Mouse (Mus musculus) thymus, adult 18-20 months (tissue): Measurements from ENCODE around the gene Celf6.

ENCODE experiments used
- DNase-seq, 2 experiments: peaks; one replicate each; pipeline ENCODE4 v3.0.0; 2022; ENCODE audit warnings: mixed read lengths in 2 of 2

The Celf6 gene

DNA sequence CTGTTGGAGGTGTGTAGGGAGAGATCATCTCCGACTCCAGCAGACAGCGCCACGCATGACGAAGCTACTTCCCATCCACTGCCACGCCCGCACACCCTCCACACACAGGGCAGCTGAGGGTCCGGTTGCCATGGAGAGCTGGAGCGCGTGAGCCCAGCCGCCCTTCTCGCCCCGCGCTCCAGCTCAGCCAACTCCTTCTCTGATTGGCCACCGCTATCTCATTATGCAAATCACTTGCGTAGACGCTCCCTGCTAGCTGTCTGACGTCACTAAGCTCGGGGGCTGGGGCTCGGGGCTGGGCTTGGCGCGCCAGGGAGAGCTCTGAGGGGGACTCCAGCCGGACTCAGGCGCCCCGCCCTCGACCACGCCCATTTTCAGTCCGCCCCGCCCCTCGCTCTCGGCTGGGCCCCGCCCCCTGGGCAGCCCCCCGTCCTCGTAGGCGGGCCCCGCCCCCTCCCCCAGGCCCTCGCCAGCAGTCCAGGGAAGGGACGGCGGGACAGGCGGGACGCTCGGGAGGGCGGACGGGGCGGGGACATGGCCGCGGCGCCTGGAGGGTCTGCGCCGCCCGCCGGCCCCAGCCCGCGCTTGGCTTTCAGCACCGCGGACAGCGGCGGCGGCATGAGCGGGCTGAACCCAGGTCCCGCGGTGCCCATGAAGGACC lies at the start of gene Celf6:
Gene Celf6 (plus strand): TSS at position 74 of the 661 bp plus-strand sequence.
- DNase-seq = peak; percentile 85 to 88

GRCm38 (mm10) chr9:59528274-59528673 lies 49.4 kb upstream of the Celf6 start:
- no peak for DNase-seq

GRCm38 (mm10) chr9:59531645-59532044 lies 46.1 kb upstream of the Celf6 start:
- DNase-seq = no peak

DNA sequence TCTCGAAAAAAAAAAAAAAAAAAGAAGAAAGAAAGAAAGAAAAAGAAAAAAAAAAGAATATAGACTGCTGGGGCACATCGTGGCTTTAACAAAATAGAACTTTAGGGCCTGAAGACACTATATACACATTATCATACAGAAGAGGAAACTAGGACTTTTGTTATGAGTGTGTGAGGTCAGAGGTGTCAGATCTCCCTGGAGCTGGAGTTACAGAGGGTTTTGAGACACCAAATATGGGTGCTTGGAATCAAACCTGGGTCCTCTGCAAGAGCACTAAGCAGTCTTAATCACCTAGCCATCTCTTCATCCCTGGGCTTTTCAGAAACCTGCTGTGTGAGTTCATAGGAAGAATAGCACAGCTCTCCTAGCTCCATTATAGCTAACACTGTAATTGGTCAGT lies 44.3 kb upstream of the Celf6 start:
- DNase-seq = no peak

GRCm38 (mm10) chr9:59533889-59534288 lies 43.8 kb upstream of the Celf6 start:
- DNase-seq = no peak

- DNase-seq = no peak
These were observed 40.1 kb upstream of the Celf6 start for GRCm38 (mm10) chr9:59537651-59538050.

DNA sequence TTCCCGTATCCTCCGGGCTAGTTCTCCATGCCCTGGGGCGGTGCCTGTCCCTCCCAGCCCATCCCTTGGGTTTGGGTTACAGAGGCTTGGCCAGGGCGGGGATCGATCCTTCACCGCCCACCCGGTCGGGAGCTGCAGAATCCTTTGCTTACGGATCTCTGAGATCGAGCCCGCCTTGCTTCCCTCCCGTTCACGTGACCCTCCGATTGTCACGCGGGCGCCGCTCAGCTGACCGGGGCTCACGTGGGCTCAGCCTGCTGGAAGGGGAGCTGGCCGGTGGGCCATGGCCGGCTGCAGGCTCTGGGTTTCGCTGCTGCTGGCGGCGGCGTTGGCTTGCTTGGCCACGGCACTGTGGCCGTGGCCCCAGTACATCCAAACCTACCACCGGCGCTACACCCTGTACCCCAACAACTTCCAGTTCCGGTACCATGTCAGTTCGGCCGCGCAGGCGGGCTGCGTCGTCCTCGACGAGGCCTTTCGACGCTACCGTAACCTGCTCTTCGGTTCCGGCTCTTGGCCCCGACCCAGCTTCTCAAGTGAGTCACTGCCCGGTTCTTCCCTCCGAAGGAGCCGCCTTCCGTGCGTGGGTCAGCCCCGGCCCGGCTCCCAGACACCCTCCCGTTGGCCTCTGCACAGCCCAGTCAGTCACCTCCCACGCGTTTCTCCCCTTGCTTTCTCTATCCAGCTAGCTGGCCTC lies 38.1 kb upstream of the Celf6 start, which contains the start of the genes Hexa and Tmem202:
Gene Hexa (plus strand): TSS at position 100 of the 697 bp plus-strand sequence.
Gene Tmem202 (minus strand): TSS at position 407 of the 697 bp plus-strand sequence.
- DNase-seq = peak; percentile 51

DNA sequence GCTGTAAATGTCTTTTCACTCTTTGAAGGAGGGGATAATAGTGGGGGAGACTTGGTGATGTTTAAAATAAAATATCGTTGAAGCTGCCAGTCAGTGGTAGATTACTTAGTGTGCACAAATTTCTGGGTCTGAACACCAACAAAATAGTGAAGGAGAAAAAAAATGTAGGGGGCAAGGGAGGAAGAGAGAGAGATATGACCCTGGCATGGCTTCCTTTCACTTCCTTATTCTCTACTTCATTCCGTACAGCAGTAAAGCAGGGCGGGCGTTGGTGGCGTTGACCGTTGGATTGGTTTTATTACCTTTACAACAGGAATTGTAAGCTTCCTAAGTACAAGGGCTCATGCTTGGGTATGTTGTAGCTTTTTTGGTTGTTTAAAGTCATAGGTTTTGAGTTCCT lies 36.1 kb upstream of the Celf6 start:
- no peak for DNase-seq

- no peak for DNase-seq
These were observed 34.9 kb upstream of the Celf6 start for GRCm38 (mm10) chr9:59542766-59543324.

DNA sequence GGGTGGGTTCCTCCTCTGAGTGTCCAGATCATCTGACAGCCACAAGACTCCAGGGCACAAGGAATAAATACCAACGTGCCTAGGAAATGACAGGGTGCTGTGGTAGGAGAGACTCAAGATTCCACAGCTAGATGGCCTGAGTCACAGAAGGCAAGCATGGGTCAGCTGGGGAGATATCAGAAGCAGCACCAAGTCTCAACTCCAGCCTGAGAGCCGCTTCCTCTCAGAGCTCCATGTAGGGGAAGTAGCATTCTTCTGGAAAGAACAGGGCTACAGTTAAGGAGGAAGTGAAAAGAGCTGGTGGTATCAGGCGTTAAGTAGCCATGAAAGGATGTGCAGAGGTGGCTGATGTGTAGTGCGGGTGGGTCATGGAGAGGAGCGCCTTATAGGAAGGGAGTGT lies 33.0 kb upstream of the Celf6 start:
- DNase-seq = no peak

- DNase-seq = no peak
These were observed 29.8 kb upstream of the Celf6 start for GRCm38 (mm10) chr9:59547869-59548268.

GRCm38 (mm10) chr9:59548961-59549487 lies 28.7 kb upstream of the Celf6 start:
- no peak for DNase-seq

- no peak for DNase-seq
These were observed 27.6 kb upstream of the Celf6 start for GRCm38 (mm10) chr9:59550077-59550476.

- DNase-seq = no peak
These were observed 26.7 kb upstream of the Celf6 start for GRCm38 (mm10) chr9:59551017-59551416.

- DNase-seq = no peak
These were observed 26.1 kb upstream of the Celf6 start for GRCm38 (mm10) chr9:59551620-59552031.

- no peak for DNase-seq
These were observed 25.1 kb upstream of the Celf6 start for GRCm38 (mm10) chr9:59552610-59553009.

DNA sequence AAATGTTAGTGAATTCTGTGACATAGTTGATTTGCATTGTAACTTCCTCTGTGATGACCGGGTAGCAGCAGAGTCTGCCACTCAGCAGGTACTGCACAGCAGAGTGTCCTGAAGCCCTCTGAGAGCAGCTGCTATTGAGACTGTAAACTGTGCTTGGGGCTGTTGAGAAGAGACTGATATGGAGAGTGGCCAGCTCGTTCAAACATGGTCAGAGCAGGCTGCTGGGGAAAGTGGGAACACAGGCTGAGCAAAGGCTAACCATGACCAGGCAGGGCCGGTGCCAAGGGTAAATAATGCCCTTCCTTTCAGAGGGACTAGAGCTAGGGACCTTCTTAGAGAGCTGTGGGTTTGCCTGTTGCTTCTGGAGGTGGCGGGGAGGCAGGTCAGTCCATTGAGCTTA lies 24.0 kb upstream of the Celf6 start:
- no peak for DNase-seq

- DNase-seq = peak; percentile 56 to 57
These were observed 12.1 kb upstream of the Celf6 start for GRCm38 (mm10) chr9:59565600-59565999.

DNA sequence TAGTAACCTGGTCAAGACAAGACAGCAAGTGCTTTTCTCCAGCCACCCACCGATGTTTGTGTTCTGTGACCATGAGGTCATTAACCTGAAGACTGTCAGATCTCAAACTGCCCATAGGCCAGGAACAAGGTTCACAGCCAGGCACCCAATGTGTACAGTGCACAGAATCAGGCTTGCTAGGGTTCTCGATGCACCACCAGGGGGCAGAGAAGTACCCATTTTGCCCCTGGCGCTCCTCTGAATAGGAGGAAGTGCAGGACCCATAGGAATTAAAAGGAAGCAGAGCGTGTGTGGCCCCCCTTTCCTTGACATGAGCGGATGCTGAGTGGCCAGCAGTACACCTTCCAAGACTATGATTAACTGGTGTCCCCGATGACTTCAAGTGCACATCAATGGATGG lies 10.6 kb upstream of the Celf6 start:
- peak; percentile 17 to 18 for DNase-seq

DNA sequence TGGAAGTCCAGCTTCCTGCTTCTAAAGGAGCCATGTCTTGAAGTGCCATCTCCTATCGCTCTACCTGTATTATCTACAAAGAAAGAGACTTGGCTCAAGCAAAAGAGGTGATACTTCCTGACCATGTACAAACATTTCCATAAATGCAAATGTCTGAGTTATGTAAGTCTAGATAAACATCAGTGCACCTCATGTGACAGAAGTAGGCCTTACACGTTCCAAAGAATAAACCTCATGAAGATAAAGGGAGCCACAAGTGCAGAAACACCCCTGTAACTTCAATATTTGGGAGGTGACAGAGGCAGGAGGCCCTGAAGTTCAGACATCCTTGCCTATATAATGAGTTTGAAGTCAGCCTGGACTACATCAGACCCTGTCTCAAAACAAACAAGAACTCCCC lies 5.9 kb upstream of the Celf6 start:
- no peak for DNase-seq

DNA sequence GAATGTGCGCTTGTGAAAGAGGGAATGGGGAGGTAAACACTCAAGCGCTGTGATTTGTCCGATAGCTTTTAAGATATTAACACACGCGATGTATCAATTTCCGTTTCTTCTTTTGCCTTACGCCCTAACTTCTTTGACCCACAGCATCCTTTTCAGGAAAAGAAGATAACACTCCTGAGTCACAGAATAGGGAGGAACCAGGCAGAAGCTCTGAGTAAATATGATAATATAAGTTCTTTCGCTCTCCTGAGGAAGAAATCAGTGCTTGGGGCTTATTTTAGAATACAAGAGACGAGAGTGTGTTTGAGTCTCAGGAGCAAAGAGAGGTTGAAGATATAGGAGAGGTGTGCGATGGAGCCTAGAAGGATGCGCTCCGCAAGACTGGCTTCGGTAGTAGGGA lies 316 bp upstream of the Celf6 start:
- no peak for DNase-seq

- DNase-seq = no peak
These were observed 769 bp downstream of the Celf6 start for GRCm38 (mm10) chr9:59578505-59578867.

DNA sequence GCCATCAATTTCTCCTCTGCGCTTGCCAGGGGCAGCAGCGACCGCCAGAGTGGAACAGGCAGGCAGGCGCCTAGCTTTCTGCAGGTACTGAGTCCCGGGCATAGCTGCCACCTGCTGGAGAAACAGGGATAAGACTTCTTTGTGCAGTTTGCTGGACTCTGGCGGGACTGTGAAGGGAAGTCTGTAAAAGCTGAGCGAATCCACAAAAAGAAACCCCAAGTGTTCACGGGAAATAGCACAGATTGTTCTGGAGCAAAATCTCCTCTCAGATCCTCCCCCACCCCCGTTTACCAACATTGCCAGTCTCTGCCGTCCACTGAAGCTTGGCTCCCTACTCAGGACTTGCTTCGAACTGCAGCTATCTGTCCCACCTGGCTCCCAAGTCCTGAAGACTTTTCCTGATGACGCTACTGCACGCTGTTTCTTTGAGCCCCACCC lies 7.2 kb downstream of the Celf6 start:
- peak; percentile 27 to 28 for DNase-seq

DNA sequence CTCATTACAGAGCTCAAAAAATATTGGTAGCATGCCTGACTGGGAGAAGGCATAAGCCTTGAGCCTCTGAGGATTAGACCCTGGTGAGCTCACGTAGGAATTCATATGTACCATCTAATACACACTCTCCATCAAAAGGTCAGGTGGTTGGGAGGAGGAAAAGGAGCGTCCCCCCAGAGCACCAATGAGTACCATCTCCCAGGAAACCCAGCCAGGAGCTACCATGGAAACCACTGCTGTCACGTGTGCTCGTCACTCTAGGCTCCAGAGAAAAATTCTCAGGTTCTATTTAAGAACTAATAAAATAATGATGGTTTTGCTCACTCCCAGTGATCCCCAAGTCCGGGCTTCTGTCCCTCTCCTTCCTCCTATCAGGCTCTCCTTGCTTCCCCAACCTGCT lies 10.5 kb downstream of the Celf6 start:
- no peak for DNase-seq
